Mouse (Mus musculus): ENCODE data around the gene Cbx2. TPM values are rescaled to one million over a fixed set of nuclear protein-coding genes. Genes with fewer than 3 reads are reported as not detected.

Cbx2 gene
- total RNA-seq, 2 experiments from 2014 or later = 2.4 to 3.4 TPM

- intact Hi-C loops (cut with DNase I) = loop anchor here (5.0 kb wide), 1 partner anchor 42 kb away; no protein-coding TSS in a partner anchor
- DNase-seq (ENCODE audit: low spot score in 2 of 2) = no peak
Observed at GRCm38 (mm10) chr11:119038744-119039484, 16.2 kb downstream of the Cbx2 start.

GRCm38 (mm10) chr11:119039732-119040512 is 17.2 kb downstream of the Cbx2 start:
- DNase-seq (ENCODE audit: low spot score in 2 of 2) = no peak
- intact Hi-C loops (cut with DNase I) = loop anchor here (5.0 kb wide), 1 partner anchor 43 kb away; no protein-coding TSS in a partner anchor

- peak; percentile 99 to 100 for DNase-seq (ENCODE audit: low spot score in 2 of 2)
- intact Hi-C loops (cut with DNase I) = no loop called here
Observed at GRCm38 (mm10) chr11:119040600-119041324, 18.0 kb downstream of the Cbx2 start, which contains the start of gene Cbx8. Cbx8 (minus strand) TSS chr11:119040969.

- intact Hi-C loops (cut with DNase I) = no loop called here
- DNase-seq (ENCODE audit: low spot score in 2 of 2) = peak; percentile 68 to 71
Observed at GRCm38 (mm10) chr11:119041325-119041716, 18.6 kb downstream of the Cbx2 start.

GRCm38 (mm10) chr11:119041750-119042465 is 19.1 kb downstream of the Cbx2 start:
- intact Hi-C loops (cut with DNase I) = no loop called here
- DNase-seq (ENCODE audit: low spot score in 2 of 2) = no peak

GRCm38 (mm10) chr11:119042466-119043272 is 19.9 kb downstream of the Cbx2 start:
- intact Hi-C loops (cut with DNase I) = no loop called here
- no peak for DNase-seq (ENCODE audit: low spot score in 2 of 2)

- DNase-seq (ENCODE audit: low spot score in 2 of 2) = no peak
- intact Hi-C loops (cut with DNase I) = no loop called here
Observed at GRCm38 (mm10) chr11:119043273-119043540, 20.4 kb downstream of the Cbx2 start.

- intact Hi-C loops (cut with DNase I) = no loop called here
- DNase-seq (ENCODE audit: low spot score in 2 of 2) = no peak
Observed at GRCm38 (mm10) chr11:119043761-119044550, 21.2 kb downstream of the Cbx2 start.

GRCm38 (mm10) chr11:119044551-119045337 is 22.0 kb downstream of the Cbx2 start:
- intact Hi-C loops (cut with DNase I) = no loop called here
- no peak for DNase-seq (ENCODE audit: low spot score in 2 of 2)

- intact Hi-C loops (cut with DNase I) = no loop called here
- no peak for DNase-seq (ENCODE audit: low spot score in 2 of 2)
Observed at GRCm38 (mm10) chr11:119046601-119047245, 24.0 kb downstream of the Cbx2 start.

- intact Hi-C loops (cut with DNase I) = no loop called here
- DNase-seq (ENCODE audit: low spot score in 2 of 2) = no peak
Observed at GRCm38 (mm10) chr11:119047261-119048132, 24.7 kb downstream of the Cbx2 start.

GRCm38 (mm10) chr11:119048133-119048510 is 25.4 kb downstream of the Cbx2 start:
- intact Hi-C loops (cut with DNase I) = no loop called here
- no peak for DNase-seq (ENCODE audit: low spot score in 2 of 2)

GRCm38 (mm10) chr11:119050361-119050760 is 27.6 kb downstream of the Cbx2 start:
- intact Hi-C loops (cut with DNase I) = loop anchor here (5.0 kb wide), 1 partner anchor 142 kb away; no protein-coding TSS in a partner anchor
- DNase-seq (ENCODE audit: low spot score in 2 of 2) = no peak

- intact Hi-C loops (cut with DNase I) = loop anchor here (5.0 kb wide), 1 partner anchor 141 kb away; no protein-coding TSS in a partner anchor
- DNase-seq (ENCODE audit: low spot score in 2 of 2) = no peak
Observed at GRCm38 (mm10) chr11:119051426-119051825, 28.7 kb downstream of the Cbx2 start.

GRCm38 (mm10) chr11:119051927-119052660 is 29.3 kb downstream of the Cbx2 start:
- peak in 1 of 2 experiments; percentile 63 for DNase-seq (ENCODE audit: low spot score in 2 of 2)
- intact Hi-C loops (cut with DNase I) = loop anchor here (2.0 to 5.0 kb wide), 2 partner anchors 33 to 140 kb away; no protein-coding TSS in a partner anchor

Measured in left cerebral cortex, postnatal 14 days (tissue).